Comparison of ENCODE assay signal across 13 mouse cellular contexts in genomic region chr6:6093522-6093921, GRCm38 (mm10).
"Had no signal": no experiment of that assay in that cellular context is flagged by ENCODE, and none has a peak within 500 bp of the region (broad histone marks: within the 10 kb centered on the region; RNA-seq: fewer than 3 reads in every experiment).

No protein-coding gene starts in this region.

- H3K4me3 ChIP-seq: hindbrain, embryonic 15.5 days; limb, embryonic 12.5 days; limb, embryonic 15.5 days had no signal

- H3K4me2 ChIP-seq: hindbrain, embryonic 15.5 days; limb, embryonic 12.5 days; limb, embryonic 15.5 days; liver, embryonic 11.5 days; midbrain, embryonic 11.5 days had no signal

- DNase-seq: kidney, adult 2 months; kidney, postnatal 25 days; left cerebral cortex, postnatal 4 days; liver, postnatal 0 days; lung, postnatal 36 days; midbrain, embryonic 14.5 days; thymus, postnatal 25 days had no signal

- H3K9me3 ChIP-seq: hindbrain, embryonic 15.5 days; limb, embryonic 12.5 days; limb, embryonic 15.5 days had no signal

- H3K4me1 ChIP-seq: hindbrain, embryonic 15.5 days; limb, embryonic 15.5 days had no signal

- H3K27me3 ChIP-seq: hindbrain, embryonic 15.5 days; limb, embryonic 12.5 days; limb, embryonic 15.5 days had no signal

- H3K27ac ChIP-seq: hindbrain, embryonic 15.5 days; limb, embryonic 12.5 days; limb, embryonic 15.5 days; liver, embryonic 14.5 days had no signal

- H3K9ac ChIP-seq: hindbrain, embryonic 15.5 days; limb, embryonic 12.5 days; limb, embryonic 15.5 days; liver, embryonic 14.5 days; liver, postnatal 0 days had no signal

- ATAC-seq: liver, postnatal 0 days had no signal

- H3K36me3 ChIP-seq: hindbrain, embryonic 15.5 days had no signal
